Mouse (Mus musculus): ENCODE data around the gene Npcd.

- TF ChIP-seq CTCF (IDR thresholded peaks at IDR 0.05; ENCODE audit: extremely low read depth, insufficient read depth, low read length) (no peak), POLR2A (IDR thresholded peaks at IDR 0.05; ENCODE audit: extremely low read depth, insufficient read depth, low read length) (no peak)
Measured at GRCm38 (mm10) chr15:79845986-79846385, 11.9 kb upstream of the Npcd start.

Data from cortical plate, adult 2 months (tissue).